Mouse (Mus musculus) heart, embryonic 12.5 days (tissue): Measurements from ENCODE around the gene Il11ra1. TPM values are rescaled to one million over a fixed set of nuclear protein-coding genes. Genes with fewer than 3 reads are reported as not detected.
A peak's percentile ranks its signal among the peaks of the same experiment; 100 is the strongest.

Experiments used
- ATAC-seq: fragments of 200-750 bp; cut with Nextera tagmentation; 2 replicates; pipeline ENCODE4 v1.8.0; 2017; ENCODE audit warnings: moderate TSS enrichment, moderate library complexity; ENCODE audit not compliant: insufficient number of reproducible peaks, low FRiP score
- H3K27ac ChIP-seq: fragments of 300-500 bp; sonication (generic); 2 replicates; pipeline ENCODE4 v1.5.1; 2016; ENCODE audit warnings: mild to moderate bottlenecking, moderate library complexity; ENCODE audit not compliant: poor library complexity, severe bottlenecking
- H3K27me3 ChIP-seq: fragments of 300-500 bp; sonication (generic); replicated peaks from 2 replicates; pipeline ENCODE4 v1.6.1; 2016; ENCODE audit warnings: mild to moderate bottlenecking, moderate library complexity
- H3K36me3 ChIP-seq: fragments of 300-500 bp; sonication (generic); 2 replicates; pipeline ENCODE4 v1.6.1; 2016; ENCODE audit warnings: mild to moderate bottlenecking, moderate library complexity
- H3K4me1 ChIP-seq: fragments of 300-500 bp; sonication (generic); replicated peaks from 2 replicates; pipeline ENCODE4 v1.6.1; 2016; ENCODE audit warnings: mild to moderate bottlenecking
- H3K4me2 ChIP-seq: fragments of 300-500 bp; sonication (generic); 2 replicates; pipeline ENCODE4 v1.6.1; 2016; ENCODE audit warnings: mild to moderate bottlenecking, moderate library complexity
- H3K4me3 ChIP-seq: fragments of 300-500 bp; sonication (generic); 2 replicates; pipeline ENCODE4 v1.5.1; 2016; ENCODE audit warnings: mild to moderate bottlenecking
- H3K9ac ChIP-seq: fragments of 300-500 bp; sonication (generic); 2 replicates; pipeline ENCODE4 v1.6.1; 2016; ENCODE audit warnings: mild to moderate bottlenecking, moderate library complexity
- H3K9me3 ChIP-seq: fragments of 300-500 bp; sonication (generic); replicated peaks from 2 replicates; pipeline ENCODE4 v1.6.1; 2016; ENCODE audit warnings: mild to moderate bottlenecking, moderate library complexity
- WGBS: fragments of 180-500 bp; shearing (Covaris S2); methylation state at CpG from one replicate; pipeline ENCODE4 v1.1.7; 2016; 5-methylcytosine and 5-hydroxymethylcytosine counted together
- polyA plus RNA-seq: library from polyadenylated mRNA; unstranded; fragments of >200 nt; fragmentation: Nextera tagmentation; extraction: Ambion mirVana; gene quantifications from 2 replicates; pipeline ENCODE4 v1.2.1, GENCODE M21; 2016

Gene Il11ra1
- polyA plus RNA-seq, 1 experiment from 2014 or later, result 148 TPM

- WGBS, result 60% methylated on average over 4 of the region's 4 CpGs
- H3K4me2 ChIP-seq, result no peak overlapping the region
- peaks cover 40% of the 10 kb centered on the region for H3K4me1 ChIP-seq
- no peak overlapping the region for H3K27ac ChIP-seq
- H3K9me3 ChIP-seq, result no peaks in the 10 kb centered on the region
- no peak for ATAC-seq
- no peak overlapping the region for H3K9ac ChIP-seq
- no peak overlapping the region for H3K4me3 ChIP-seq
- peaks cover 10% of the 10 kb centered on the region for H3K36me3 ChIP-seq
- H3K27me3 ChIP-seq, result peaks cover 16% of the 10 kb centered on the region
Observed at GRCm38 (mm10) chr4:41710229-41710628, 10.4 kb downstream of the Il11ra1 start.

- 78% methylated on average over 16 of the region's 16 CpGs for WGBS
- peak overlapping the region; percentile 94 for H3K4me2 ChIP-seq
- H3K36me3 ChIP-seq, result peaks cover 21% of the 10 kb centered on the region
- H3K27me3 ChIP-seq, result peaks cover 7% of the 10 kb centered on the region; the same call in 1 of the 2 replicates
- no peak for ATAC-seq
- H3K27ac ChIP-seq, result no peak overlapping the region
- H3K4me1 ChIP-seq, result peaks cover 30% of the 10 kb centered on the region
- H3K4me3 ChIP-seq, result peak overlapping the region; percentile 71
- H3K9me3 ChIP-seq, result no peaks in the 10 kb centered on the region
- H3K9ac ChIP-seq, result peak overlapping the region; percentile 91
Observed at GRCm38 (mm10) chr4:41711705-41712375, 12.1 kb downstream of the Il11ra1 start.

- H3K9me3 ChIP-seq, result no peaks in the 10 kb centered on the region
- WGBS, result 43% methylated on average over 31 of the region's 31 CpGs
- peaks cover 29% of the 10 kb centered on the region for H3K36me3 ChIP-seq
- H3K4me3 ChIP-seq, result peak overlapping the region; percentile 71
- H3K27ac ChIP-seq, result 0 out of 2 replicates have a peak overlapping the region, but pooled peaks have one; percentile 58
- peak overlapping the region; percentile 94 for H3K4me2 ChIP-seq
- peaks cover 23% of the 10 kb centered on the region for H3K4me1 ChIP-seq
- peaks cover 6% of the 10 kb centered on the region; the same call in 1 of the 2 replicates for H3K27me3 ChIP-seq
- ATAC-seq, result peak; percentile 14; the same call in 1 of the 2 replicates
- H3K9ac ChIP-seq, result peak overlapping the region; percentile 91
Observed at GRCm38 (mm10) chr4:41712421-41713196, 12.8 kb downstream of the Il11ra1 start.

- Histone ChIP-seq H3K4me1 (peaks cover 23% of the 10 kb centered on the region), H3K4me3 (peak within 1 kb of the TSS; percentile 71), H3K4me2 (peak within 1 kb of the TSS; percentile 94), H3K27me3 (no peaks in the 10 kb centered on the region), H3K9me3 (no peaks in the 10 kb centered on the region), H3K27ac (peak within 1 kb of the TSS; percentile 58), H3K36me3 (peaks cover 37% of the 10 kb centered on the region), H3K9ac (peak within 1 kb of the TSS; percentile 91)
- ATAC-seq, result peak; percentile 81
- WGBS, result under 1% methylated on average over 61 of the region's 61 CpGs
Observed at GRCm38 (mm10) chr4:41713197-41714067, 13.6 kb downstream of the Il11ra1 start, which contains the start of gene Rpp25l. Gene Rpp25l (minus strand): TSS chr4:41713534.

GRCm38 (mm10) chr4:41714276-41714675 is 14.5 kb downstream of the Il11ra1 start:
- Histone ChIP-seq H3K27me3 (no peaks in the 10 kb centered on the region), H3K27ac (no peak overlapping the region), H3K4me1 (peaks cover 23% of the 10 kb centered on the region), H3K4me3 (0 out of 2 replicates have a peak overlapping the region, but pooled peaks have one; percentile 71), H3K4me2 (peak overlapping the region; percentile 94), H3K36me3 (peaks cover 45% of the 10 kb centered on the region), H3K9me3 (no peaks in the 10 kb centered on the region), H3K9ac (no peak overlapping the region)
- WGBS, result 13% methylated on average over 8 of the region's 8 CpGs
- ATAC-seq, result no peak

GRCm38 (mm10) chr4:41715082-41715481 is 15.3 kb downstream of the Il11ra1 start:
- peaks cover 52% of the 10 kb centered on the region for H3K36me3 ChIP-seq
- no peak overlapping the region for H3K9ac ChIP-seq
- H3K4me3 ChIP-seq, result no peak overlapping the region
- peaks cover 23% of the 10 kb centered on the region for H3K4me1 ChIP-seq
- no peak overlapping the region for H3K4me2 ChIP-seq
- no peaks in the 10 kb centered on the region for H3K9me3 ChIP-seq
- ATAC-seq, result no peak
- H3K27ac ChIP-seq, result no peak overlapping the region
- WGBS, result 71% methylated on average over 8 of the region's 8 CpGs
- H3K27me3 ChIP-seq, result no peaks in the 10 kb centered on the region

- 84% methylated on average over 5 of the region's 5 CpGs for WGBS
- peaks cover 23% of the 10 kb centered on the region for H3K4me1 ChIP-seq
- H3K27me3 ChIP-seq, result no peaks in the 10 kb centered on the region
- no peak overlapping the region for H3K9ac ChIP-seq
- H3K27ac ChIP-seq, result no peak overlapping the region
- H3K4me3 ChIP-seq, result no peak overlapping the region
- no peaks in the 10 kb centered on the region for H3K9me3 ChIP-seq
- peaks cover 57% of the 10 kb centered on the region for H3K36me3 ChIP-seq
- no peak overlapping the region for H3K4me2 ChIP-seq
- ATAC-seq, result no peak
Observed at GRCm38 (mm10) chr4:41715596-41715995, 15.8 kb downstream of the Il11ra1 start.

- no peak overlapping the region for H3K9ac ChIP-seq
- no peaks in the 10 kb centered on the region for H3K9me3 ChIP-seq
- no peaks in the 10 kb centered on the region for H3K27me3 ChIP-seq
- no peak for ATAC-seq
- H3K4me1 ChIP-seq, result peaks cover 21% of the 10 kb centered on the region
- no peak overlapping the region for H3K4me3 ChIP-seq
- H3K27ac ChIP-seq, result no peak overlapping the region
- peaks cover 53% of the 10 kb centered on the region for H3K36me3 ChIP-seq
- WGBS, result 52% methylated on average over 6 of the region's 6 CpGs
- no peak overlapping the region for H3K4me2 ChIP-seq
Observed at GRCm38 (mm10) chr4:41716834-41717233, 17.0 kb downstream of the Il11ra1 start.

- Histone ChIP-seq H3K9me3 (no peaks in the 10 kb centered on the region), H3K27ac (no peak within 1 kb of the TSS), H3K4me1 (peaks cover 16% of the 10 kb centered on the region), H3K36me3 (peaks cover 27% of the 10 kb centered on the region), H3K4me3 (peak within 1 kb of the TSS; percentile 78), H3K9ac (peak within 1 kb of the TSS; percentile 85), H3K27me3 (peaks cover 44% of the 10 kb centered on the region), H3K4me2 (peak within 1 kb of the TSS; percentile 84)
- WGBS, result under 1% methylated on average over 27 of the region's 27 CpGs
- ATAC-seq, result peak; percentile 95
Observed at GRCm38 (mm10) chr4:41722918-41723351, 23.1 kb downstream of the Il11ra1 start, which contains the start of gene Dctn3. Gene Dctn3 (minus strand): TSS chr4:41723170.

GRCm38 (mm10) chr4:41726826-41727621 is 27.2 kb downstream of the Il11ra1 start:
- 15% methylated on average over 20 of the region's 20 CpGs for WGBS

More at GRCm38 (mm10) chr4:41726826-41727621, 27.2 kb downstream of the Il11ra1 start:
- Histone ChIP-seq H3K4me3 (no peak overlapping the region), H3K9me3 (no peaks in the 10 kb centered on the region), H3K4me1 (peaks cover 12% of the 10 kb centered on the region), H3K27ac (no peak overlapping the region), H3K36me3 (no peaks in the 10 kb centered on the region), H3K9ac (no peak overlapping the region), H3K27me3 (peaks cover 82% of the 10 kb centered on the region), H3K4me2 (no peak overlapping the region)
- ATAC-seq, result no peak
